Mouse (Mus musculus) ES-CJ7 (cell line): Measurements from ENCODE around the gene Pex26.

ENCODE experiments used
- DNase-seq: peaks from one replicate; pipeline ENCODE4 v3.0.0; 2011; ENCODE audit warnings: low read depth, low spot score

Gene Pex26

GRCm38 (mm10) chr6:121166098-121166552, 17.3 kb upstream of the Pex26 start:
- DNase-seq: no peak

- DNase-seq: peak; percentile 58
These were observed 16.0 kb upstream of the Pex26 start for GRCm38 (mm10) chr6:121167381-121167975.

- no peak for DNase-seq
These were observed 12.4 kb upstream of the Pex26 start for GRCm38 (mm10) chr6:121171102-121171501.

- no peak for DNase-seq
These were observed 10.0 kb upstream of the Pex26 start for GRCm38 (mm10) chr6:121173471-121173870.

GRCm38 (mm10) chr6:121174761-121175160, 8.7 kb upstream of the Pex26 start:
- no peak for DNase-seq

- DNase-seq: peak; percentile 52
These were observed 7.3 kb upstream of the Pex26 start for GRCm38 (mm10) chr6:121176011-121176730.

GRCm38 (mm10) chr6:121176731-121177098, 6.8 kb upstream of the Pex26 start:
- no peak for DNase-seq

GRCm38 (mm10) chr6:121177118-121177708, 6.3 kb upstream of the Pex26 start:
- DNase-seq: peak; percentile 38

- DNase-seq: peak; percentile 60
These were observed 4.6 kb upstream of the Pex26 start for GRCm38 (mm10) chr6:121178700-121179358.

- DNase-seq: no peak
These were observed 3.6 kb upstream of the Pex26 start for GRCm38 (mm10) chr6:121179846-121180245.

GRCm38 (mm10) chr6:121184198-121185140, 1.0 kb downstream of the Pex26 start:
- DNase-seq: peak; percentile 76

GRCm38 (mm10) chr6:121185232-121185631, 1.8 kb downstream of the Pex26 start:
- no peak for DNase-seq

GRCm38 (mm10) chr6:121191261-121192009, 8.0 kb downstream of the Pex26 start:
- no peak for DNase-seq

- peak; percentile 76 for DNase-seq
These were observed 10.8 kb downstream of the Pex26 start for GRCm38 (mm10) chr6:121194061-121194955.

GRCm38 (mm10) chr6:121194956-121195731, 11.7 kb downstream of the Pex26 start:
- no peak for DNase-seq

- no peak for DNase-seq
These were observed 14.4 kb downstream of the Pex26 start for GRCm38 (mm10) chr6:121197807-121198365.

- DNase-seq: no peak
These were observed 17.0 kb downstream of the Pex26 start for GRCm38 (mm10) chr6:121200458-121200857.

GRCm38 (mm10) chr6:121202026-121202425, 18.6 kb downstream of the Pex26 start:
- peak; percentile 38 for DNase-seq
